Mouse (Mus musculus): ENCODE measurements around the gene Gm49711. TPM values are rescaled to one million over a fixed set of nuclear protein-coding genes. Genes with fewer than 3 reads are reported as not detected.
A peak's percentile ranks its signal among the peaks of the same experiment; 100 is the strongest.

The Gm49711 gene
- total RNA-seq (2021): not detected
- long read RNA-seq, experiment 1: 0 reads
- long read RNA-seq, experiment 2: 0 reads

DNA sequence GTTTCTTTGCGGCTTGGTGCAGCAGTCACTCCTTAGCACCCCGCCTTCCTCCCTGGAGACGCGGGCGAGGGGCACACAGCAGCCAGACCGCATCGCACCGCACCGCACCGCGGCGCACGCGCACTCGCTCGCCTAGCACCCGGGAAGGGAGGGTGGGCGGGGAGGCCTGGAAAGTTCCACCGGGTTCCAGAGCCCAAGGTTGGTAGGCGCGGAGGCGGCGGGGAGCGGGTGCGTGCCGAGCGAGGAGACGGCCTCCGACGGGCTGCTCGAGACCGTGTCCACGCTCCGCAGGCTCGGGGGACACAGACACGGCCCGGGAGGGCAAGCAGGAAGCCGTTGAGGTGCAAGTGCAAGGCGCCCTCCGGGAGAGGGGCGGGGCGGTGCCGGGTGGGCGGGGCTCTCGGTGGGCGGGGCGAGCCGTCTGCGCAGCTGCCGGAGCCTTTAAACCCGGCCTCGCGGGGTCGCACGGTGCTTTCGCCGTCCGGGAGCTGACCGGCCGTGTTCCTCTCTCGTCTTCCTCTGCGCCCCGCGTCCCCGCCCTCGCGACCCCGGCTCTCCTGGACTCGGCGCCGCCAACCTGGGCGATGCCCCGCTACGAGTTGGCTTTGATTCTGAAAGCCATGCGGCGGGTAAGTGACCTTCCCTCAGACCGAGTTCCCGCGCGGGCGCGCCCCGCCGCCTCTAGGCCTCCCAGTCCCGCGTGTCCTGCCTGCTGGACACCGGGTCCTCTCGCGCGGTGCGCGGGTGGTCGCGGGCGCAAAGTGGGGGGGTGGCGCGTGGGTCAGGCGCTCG lies at the start of gene Gm49711, which contains the start of the genes Mrps6 and Slc5a3:
Gm49711 (plus strand) TSS at position 465 of the 792 bp plus-strand sequence.
Mrps6 (plus strand) TSS at position 419 of the 792 bp plus-strand sequence.
Slc5a3 (plus strand) TSS at position 471 of the 792 bp plus-strand sequence.
- DNase-seq: peak; percentile 89 to 91

DNA sequence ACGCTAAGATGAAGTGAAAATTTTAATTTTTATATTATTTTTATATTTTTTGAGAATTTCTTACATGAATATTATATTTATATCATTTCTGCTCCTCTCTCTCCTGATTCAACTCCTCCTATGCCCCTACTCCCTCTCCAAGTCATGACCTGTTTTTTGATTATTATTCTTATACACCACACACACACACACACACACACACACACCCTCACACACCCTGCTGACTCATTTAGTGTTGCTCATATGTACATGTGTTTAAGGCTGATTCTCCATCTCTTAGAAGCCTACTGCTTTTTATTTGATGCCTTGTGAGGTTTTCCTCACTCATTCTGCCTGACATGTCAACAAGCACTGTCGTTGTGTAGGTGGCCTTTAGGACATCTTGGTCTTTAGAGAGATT lies 48.5 kb upstream of the Gm49711 start:
- no peak for DNase-seq

DNA sequence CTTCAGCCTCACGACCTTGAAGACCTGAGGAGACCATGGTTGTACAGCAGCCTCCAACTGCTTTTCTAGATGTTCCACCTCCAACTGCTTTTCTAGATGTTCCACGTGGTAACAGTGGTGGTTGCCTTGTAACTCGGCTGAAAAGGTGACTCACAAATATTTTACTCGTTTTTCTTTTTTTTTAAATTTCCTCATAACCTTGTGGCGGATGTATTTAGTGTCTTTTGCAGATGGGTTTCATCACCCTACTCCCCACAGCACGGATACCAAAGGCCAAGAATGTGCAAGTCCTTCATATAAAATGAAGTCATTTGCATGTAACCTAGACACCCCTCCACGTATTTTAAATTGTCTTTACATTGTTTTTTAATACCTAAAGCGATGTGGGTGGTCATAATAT lies 41.3 kb upstream of the Gm49711 start:
- no peak for DNase-seq

DNA sequence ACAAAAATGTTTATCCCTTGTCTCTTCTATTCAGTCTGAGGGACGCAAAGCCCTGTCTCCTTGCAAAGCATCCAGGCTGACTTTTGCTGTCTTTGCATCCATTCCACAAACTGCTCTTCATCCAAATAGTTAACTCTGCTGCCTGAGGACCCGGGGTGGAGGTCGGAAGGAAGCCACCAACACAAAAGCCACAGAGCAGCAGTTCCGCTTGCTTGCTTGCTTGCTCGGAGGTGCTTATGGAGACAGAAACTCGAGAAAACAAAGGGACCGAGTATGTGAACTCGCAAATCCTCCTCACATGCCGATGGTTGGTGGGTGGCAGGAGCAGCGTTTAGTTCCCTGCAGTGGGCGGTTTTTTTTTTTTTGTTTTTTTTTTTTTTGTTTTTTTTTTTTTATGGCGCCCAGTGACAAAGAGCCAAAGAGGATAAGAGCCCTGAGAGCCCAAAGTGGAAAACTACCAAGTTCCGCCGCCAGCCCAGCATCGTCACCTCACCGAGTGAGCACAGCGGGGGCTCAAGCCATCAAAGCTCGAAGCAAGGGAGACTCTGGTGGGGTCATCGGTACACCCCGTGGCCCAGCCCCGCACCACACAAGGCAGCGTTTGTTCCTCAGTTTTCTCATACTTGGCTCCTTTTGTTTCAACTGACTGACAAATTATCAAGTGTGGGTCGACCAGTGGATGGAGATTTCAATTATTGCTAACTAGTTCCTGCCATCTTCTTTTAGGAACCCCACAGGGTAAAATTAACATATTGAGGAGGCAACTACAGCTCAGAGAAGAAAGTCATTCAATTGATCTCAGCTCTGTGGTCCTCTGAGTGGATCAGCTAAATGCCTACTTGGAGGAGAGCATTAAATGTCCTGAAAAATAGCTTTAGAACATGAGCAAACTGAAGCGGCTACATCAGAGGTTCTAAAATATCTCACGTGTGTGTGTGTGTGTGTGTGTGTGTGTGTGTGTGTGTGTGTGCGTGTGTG lies 38.7 kb upstream of the Gm49711 start:
- DNase-seq: peak; percentile 35 to 54

DNA sequence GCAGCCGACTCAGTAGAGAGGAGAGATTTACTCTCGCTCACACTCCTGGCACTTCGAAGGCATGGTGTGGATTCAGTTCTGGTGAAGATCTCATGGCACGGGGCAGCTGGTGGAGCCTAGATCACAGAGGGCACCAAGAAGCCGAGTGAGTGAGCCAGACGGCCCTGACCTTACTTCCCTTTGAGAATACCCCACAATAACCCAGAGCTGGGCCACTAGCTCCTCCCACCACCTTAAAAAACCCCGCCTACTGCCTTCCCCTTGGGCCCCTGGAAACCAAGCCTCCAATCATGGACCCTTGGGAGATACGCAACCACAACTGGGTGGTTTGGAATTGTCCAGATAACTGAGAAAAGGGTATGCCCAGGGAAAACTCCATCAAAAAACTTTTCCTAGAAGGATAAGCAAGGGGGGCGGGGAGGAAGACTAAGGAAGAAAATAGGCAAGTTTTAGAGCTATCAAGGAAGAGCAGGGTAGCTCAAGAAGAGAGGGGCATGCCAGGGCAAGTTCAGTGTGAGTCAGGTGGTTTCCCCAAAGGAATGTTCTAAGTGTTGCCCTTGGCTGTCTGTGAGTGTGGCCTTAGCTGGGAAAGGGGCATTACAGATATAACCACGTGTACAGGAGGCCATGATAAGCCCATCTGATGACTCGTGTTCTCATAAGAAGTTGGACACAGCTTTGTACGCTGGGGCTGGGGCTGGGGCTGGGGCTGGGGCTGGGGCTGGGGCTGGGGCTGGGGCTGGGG lies 36.3 kb upstream of the Gm49711 start:
- DNase-seq: no peak

DNA sequence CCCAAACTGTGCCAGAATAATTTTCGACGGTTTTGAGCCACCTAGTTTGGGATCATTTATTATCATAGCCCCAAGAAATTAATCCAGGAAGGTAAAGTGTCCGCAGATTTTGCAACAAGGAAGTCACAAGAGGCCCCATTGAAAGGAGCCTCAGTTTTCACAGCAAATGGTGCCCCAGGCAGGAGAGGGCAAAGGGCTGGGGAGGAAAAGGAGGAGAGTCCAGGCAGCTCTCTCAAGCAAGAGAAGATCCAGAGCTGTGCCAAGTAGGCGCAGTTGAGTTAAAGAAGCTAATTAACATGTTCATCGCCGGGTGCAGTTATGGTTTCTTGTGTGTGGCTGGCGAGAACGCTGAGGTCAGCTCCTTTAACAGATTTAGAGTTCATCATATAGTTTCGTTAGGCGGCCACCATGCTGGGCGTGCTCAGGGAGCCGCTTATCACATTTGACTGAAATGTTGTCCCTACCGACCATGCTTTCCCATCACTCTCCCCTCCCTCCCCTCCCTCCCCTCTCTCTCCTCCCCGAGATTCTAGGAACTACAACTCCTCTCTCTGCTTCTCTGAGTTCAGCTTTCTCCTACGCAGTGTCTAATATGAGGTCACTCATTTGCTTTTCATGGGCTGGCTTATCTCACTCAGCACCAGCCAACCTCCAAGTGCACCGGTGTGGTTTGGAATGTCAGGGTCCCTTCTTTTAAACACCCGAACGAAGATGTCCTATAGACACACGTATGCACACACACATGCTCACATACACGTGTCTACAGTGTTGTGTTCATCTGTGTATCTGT lies 35.4 kb upstream of the Gm49711 start:
- no peak for DNase-seq

DNA sequence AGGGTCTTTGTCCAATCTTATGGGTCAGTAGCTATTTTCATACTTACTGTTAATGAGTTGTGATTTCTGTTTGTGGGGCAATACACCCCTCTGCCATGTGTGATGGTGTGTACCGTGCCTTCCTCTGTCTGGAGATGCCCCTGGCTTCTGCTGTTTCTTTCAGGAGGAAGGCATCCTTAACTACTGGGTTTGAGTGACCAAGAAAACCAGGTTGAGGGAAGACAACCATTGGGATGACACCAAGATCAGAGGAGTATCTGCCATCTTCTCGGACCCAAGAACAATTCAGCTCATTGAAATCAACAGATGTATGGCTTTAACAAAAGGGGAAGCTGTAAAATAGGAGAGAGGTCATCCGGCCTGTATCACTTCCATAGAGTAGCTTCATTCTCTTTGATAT lies 24.8 kb upstream of the Gm49711 start:
- no peak for DNase-seq

DNA sequence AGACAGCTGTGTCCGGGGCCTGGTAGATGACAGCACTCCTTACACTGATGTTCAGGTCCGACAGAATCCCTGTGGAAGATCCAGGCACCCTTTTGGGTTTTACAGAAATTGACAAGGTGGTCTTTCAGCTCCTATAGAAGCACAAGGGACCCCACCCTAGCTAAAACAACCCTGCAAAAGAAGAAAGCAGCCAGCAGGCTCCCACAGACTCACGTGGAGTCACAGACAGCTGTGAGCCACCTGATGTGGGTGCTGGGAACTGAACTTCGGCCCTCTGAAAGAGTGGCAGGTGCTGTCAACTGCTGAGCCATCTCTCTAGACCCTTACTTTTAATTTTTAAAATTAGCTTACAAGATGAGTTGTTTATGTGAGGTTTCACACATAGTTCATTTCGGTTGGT lies 23.4 kb upstream of the Gm49711 start:
- no peak for DNase-seq

DNA sequence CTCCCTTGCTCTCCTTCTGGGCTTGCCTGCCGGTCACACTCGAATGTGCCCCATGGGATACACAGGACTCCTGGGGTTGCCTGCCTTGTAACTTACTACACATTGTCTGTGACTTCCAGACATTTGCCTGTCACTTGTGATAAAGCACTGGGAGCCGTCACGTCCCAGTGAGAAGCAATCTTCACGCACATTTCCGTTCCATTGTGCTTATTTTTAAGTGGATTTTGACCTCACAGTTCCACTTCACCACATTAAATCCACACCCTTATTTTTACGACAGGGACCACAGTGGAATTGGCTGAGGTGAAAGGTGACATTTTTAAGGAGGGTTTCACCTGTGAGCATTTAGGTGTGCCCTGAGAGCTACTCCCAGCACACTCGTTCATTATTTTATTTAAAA lies 21.4 kb upstream of the Gm49711 start:
- DNase-seq: no peak

DNA sequence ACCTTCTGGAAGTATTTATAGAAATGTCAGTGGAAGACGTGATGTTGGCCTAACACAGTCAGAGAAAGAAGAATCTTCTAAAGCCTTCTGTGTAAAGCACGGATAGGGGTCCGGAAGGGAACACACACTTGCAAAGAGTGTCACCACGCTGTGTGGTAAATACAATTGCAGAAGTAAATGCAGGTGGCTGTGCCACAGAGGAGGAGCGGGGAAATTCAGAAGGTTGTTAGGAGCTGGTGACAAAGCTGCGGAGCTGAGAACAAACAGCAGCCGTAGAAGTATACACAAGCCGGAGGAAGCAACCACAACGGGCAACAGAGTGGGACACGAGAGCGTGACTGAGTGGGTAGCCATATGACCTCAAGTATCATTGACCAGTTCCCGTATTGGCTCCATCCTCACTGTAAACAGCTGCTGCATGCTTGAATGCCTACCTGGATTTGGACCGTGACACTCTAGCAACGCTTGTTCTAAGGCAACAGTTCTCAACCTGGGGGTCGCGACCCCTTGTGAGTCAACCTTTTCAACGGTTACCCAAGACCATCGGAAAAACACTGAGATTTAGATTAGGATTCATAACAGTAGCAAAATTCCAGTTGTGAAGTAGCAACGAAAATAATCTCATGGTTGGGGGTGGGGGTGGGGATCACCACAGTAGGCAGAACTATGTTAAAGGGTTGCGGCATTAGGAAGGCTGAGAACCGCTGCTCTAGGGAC lies 20.1 kb upstream of the Gm49711 start:
- DNase-seq: no peak

DNA sequence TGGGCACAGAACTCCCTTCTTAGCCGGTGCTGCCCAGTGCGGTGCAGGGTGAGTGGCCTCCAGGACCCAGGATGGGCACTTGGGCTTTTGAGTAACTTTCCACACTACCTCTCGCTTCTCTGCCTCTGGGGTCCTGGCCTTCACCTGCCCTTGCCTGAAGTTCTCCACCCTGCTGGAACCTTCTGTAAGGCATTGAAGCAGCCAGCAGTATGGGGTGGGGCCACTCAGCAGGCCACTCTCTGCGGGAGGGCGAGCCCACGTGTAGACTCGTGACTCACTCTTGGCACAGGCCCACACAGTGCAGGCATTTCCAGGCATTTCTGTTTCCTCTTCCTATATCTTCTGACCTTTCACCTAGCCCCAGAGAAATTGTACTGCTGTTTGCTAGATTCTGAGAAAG lies 18.7 kb upstream of the Gm49711 start:
- no peak for DNase-seq

DNA sequence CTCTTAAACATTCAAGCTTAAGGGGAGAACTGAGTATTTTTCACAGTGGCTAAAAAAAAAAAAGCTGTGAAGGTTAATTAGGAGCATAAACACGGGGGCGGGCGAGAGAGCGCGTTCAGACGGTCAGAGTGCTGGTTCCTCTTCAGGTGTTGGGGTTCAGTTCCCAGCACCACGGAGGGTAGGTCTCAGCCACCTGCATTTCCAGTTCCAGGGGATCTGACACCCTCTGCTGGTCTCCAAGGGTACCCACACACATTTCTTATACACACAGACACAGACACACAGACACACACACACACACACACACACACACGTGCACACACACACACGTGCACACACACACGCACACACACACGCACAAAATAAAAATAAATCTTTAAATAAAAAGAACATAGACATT lies 18.1 kb upstream of the Gm49711 start:
- DNase-seq: no peak

DNA sequence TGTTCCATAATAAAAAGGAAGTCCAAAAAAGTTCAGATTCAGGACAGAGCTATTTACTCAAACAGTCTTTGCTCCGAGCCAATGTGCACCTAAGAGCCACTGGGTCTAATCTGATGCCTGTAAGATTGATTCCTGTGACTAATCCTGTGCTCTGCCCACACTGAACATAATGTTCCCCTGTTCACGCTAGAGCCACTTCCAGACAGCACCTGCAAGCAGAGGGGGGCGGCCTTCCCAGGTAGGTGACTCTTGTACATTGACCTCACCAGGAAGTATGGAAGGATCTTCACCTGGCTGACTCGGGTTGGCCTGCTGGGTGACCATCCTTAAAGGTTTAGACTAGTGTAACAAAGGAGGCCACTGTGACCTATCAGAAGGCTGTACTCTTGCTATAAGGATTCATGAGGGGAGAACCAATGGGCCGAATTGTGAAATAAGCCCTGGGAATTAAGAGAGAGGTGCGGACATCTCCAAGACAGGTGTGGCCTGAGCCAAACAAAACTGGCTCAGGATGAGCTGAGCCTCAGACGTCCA lies 6.3 kb upstream of the Gm49711 start:
- no peak for DNase-seq

DNA sequence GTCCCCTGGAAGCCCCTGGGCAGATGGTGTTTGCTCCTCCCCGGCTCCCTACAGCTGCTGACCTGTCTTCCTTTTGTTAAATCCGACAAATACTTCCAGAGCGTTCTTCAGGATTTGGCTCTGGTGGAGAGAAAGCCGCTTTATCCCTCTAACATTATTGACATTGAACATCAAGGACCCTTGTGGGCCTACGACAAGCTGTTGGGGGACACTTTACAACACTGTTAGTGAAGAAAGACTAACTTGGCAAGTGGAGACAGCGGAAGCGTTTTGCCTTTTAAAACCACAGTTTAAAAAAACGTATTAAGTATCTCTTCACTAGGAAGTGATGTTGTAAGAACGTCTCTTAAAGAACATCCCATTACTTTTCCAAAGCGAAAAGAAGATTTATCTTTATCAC lies 5.5 kb upstream of the Gm49711 start:
- DNase-seq: no peak

DNA sequence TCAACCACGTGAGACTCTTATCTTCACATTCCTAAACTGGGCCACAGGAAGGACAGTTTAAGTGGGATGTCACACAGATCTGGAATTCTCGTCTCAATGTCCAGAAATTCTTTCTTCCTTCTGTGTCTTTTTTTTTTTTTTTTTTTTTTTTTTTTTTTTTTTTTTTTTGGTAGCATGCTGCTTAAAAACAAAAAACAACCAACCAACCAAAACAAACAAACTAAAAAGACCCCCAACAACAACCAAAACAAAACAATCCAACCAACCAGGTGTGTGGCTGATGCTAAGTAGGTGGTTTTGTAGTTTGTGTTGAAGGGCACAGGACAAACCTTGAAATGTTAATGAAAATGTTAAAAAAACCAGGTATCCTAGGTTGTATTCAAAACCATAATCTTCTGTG lies 1.4 kb upstream of the Gm49711 start:
- DNase-seq: no peak

DNA sequence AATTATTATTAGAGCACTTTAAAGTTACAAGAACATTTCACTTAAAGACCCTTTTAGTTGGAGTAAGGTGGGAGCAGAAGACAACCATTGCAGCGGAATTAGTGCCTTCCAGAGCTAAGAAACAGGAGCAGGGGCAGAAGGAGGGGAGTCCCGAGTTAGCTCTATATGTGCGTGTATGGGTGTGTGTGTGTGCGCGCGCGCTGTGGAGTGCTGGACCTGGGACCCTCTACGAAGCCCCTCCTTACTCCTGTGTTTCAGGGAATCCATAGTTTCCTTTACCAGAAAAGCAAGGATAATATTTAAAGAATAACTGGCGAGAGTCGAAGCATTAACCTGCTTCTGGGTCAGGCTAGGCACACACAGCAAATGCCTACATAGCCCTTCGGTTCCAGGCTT lies 662 bp upstream of the Gm49711 start:
- DNase-seq: no peak

DNA sequence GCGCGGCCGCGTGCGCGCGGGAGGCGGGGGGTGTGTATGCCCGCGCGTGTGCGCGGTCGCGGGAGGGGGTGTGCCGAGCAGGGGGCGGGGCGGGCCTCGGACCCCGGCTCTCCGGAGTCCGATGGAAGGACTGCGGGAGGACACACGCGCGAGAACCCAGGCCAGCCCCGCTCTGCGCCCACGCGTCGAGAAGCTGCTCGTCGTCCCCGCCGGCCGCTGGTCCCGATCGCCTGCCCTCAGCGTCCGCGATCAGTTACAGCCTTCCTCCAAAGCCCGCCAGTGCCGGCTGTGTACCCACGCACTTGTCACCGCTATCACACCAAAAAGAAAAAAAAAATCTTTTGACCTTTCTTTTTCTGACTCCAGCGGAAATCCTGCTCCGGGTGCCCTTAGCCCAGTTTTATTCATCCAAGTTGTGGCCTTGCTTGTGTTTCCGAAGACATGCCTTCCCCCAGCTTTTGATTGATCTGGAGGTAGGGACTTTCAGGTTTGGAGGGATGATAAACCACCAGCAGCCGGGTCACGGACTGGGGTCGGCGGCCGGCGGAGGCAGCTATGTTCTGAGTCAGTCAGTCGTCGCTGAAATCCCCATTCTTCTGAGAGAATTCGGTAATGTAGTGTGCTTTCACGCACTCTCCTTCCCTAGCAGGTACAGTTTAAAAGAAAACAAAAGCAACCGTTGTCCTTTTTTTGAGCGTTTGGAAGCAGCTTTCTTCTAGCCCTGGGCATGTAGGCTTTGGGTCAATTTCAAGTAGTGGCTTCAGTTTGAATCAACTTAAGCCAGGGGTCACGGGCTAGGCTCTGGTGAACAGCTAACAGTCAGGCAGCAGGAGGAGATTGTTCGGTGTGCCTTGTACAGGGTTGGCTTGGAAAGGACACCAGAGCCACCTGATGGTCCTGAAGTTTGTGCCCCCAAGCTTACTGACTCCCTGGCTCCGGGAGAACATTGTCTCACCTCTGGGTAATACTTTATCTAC lies 816 bp downstream of the Gm49711 start:
- peak; percentile 14 to 36 for DNase-seq

DNA sequence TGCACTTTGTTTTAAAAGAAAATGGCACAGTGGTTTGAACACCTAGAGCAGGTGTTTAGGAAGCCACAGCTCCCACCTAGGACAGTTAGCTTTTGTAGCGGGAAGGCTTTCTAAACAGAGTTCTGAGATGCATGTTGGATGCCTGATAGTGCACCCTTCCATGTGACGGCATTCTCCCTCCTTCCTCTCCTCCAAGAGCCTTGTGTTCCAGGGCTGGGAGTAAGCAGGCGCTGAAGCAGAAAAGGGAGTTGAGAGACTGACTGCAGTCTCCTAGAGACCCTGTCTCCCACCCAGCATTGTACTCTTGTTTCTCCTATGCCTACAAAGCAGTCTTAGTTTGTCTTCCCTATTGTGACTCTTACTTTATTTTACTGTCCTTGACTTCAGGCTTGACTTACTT lies 2.1 kb downstream of the Gm49711 start:
- no peak for DNase-seq

DNA sequence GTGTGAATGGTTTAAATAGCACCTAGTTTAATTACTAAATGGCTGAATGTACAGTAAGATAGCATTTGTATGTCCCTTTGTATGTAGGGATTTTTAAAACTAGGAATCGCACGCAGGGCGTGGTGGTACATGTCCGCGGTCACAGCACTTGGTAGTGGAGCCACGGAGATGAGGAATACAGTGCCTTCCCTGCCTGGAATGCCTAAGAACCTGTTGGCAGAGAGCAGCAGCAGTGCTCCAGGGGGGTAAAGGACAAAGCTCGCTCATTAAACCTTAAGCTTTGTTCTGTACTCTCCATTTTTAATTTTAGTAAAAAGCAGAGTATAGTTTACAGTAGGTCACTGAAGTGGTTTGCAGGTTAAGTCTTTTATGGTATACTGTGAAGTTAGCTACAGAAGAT lies 3.5 kb downstream of the Gm49711 start:
- no peak for DNase-seq

All from heart, adult 18-20 months (tissue).